Mouse (Mus musculus) spleen, adult 12 weeks (tissue): Measurements from ENCODE around the gene Sh3rf1.

Experiments
- DNase-seq: peaks from one replicate; pipeline ENCODE4 v3.0.0; 2022; ENCODE audit warnings: low spot score

Gene Sh3rf1

DNA sequence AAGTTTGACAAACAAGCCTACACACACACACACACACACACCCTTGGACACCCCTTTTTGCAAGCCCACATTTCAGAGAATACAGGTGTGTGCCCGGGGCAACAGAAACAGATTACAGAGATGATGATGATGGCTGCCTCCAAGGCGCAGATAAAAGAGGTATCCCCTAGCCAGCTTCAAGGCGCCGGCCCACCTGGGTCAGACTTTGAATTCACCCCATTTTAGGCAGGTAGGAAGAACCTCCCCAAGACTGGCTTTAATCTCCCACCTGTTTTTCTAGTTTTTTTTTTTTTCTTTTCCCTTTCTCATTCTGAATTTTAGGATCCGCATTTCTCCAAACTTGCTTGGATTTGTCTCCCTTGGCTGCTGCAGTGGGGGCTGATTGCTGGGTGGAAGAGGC is 389 bp upstream of the Sh3rf1 start:
- DNase-seq, result no peak

DNA sequence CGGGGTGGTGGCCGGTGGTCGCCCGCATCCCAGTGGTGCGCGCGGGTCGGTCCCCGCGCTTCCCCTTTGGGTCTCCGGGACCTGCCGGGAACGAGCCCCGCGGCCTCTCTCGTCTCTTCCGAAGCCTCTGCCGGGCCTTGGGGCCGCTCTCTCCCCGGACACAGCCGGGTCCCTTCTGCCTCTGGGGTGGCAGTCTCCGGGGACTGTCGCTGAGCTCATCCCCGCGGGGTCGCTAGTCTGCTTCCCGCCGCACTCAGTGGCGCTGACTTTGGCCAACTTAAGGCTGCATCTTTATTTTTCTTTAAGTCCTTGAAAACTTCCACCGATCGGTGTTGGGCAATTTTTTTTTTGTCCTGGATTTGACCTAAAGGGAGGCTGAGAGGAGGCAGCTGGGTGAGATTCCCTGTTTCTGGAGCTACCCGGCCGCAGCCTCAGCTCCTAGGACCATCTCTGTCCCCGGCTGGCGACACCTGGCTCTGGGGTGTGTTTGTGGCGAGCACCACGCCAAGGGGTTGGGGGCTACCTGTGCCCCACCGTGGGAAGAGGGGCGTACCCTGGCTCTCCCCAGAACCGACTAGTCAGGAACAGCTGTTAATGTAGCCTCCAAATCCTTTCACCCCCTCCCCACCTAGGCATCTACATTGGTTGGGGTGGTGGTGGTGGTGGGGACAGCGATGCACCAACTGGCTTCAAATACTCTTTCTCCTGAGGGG is 864 bp downstream of the Sh3rf1 start:
- DNase-seq, result peak; percentile 15

DNA sequence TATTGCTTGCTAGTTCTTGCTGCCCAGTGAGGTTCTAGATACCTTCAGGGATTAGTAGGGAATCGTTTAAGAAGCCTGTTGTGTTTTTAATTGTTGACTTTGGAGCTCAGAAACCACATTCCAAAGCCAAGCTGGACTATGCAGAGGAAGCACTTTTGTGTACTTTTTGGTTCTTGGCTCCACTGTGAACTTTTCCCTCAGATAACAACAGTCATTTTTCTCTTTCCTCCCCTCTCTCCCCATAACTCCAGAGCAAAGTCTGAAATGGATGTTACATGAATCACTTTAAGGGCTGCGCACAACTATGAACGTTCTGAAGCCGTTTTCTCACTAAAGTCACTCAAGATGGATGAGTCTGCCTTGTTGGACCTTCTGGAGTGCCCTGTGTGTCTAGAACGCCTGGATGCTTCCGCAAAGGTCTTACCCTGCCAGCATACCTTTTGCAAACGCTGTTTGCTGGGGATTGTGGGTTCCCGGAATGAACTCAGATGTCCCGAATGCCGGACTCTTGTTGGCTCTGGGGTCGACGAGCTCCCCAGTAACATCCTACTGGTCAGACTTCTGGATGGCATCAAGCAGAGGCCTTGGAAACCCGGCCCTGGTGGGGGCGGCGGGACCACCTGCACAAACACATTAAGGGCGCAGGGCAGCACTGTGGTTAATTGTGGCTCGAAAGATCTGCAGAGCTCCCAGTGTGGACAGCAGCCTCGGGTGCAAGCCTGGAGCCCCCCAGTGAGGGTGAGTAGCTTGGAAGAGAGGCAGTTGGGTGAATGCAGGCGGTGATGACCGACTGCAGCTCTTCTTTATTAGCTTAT is 2.1 kb downstream of the Sh3rf1 start:
- DNase-seq, result no peak

DNA sequence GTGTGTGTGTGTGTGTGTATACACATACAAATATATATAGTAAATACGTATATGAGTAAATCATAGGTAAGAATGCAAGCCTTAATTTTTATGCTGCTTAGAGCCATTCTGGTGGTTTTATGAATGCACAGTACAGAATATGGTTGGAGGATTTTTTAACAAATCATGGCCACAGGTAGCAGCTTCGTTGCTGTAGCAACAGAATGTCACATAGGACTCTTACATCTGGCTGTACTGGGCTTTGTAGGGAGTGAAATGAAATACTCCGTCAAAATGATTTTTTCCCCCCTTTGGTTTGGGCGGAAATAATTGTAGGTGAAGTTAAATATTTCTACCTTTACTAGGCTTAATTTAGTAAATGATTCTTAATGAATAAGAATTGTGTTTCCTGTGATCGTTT is 3.0 kb downstream of the Sh3rf1 start:
- DNase-seq, result no peak

DNA sequence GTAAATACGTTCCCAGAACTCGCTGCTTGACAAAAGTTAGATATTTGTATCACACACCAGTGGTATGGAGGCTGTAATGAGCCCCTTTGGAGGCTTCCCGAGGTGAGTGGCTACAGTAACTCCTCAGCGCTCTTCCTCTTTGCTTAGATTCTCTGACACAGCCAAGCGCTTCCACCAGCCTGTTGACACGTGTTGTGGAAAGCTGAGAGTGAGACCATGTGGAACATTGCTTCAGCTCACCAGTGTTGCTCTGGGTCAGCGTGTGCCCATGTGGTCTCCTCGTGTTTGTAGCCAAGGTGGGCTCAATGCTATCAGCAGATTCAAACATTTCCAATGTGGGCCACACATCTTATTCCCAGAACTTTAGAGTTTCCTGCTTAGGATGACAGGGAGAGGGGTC is 5.0 kb downstream of the Sh3rf1 start:
- no peak for DNase-seq

DNA sequence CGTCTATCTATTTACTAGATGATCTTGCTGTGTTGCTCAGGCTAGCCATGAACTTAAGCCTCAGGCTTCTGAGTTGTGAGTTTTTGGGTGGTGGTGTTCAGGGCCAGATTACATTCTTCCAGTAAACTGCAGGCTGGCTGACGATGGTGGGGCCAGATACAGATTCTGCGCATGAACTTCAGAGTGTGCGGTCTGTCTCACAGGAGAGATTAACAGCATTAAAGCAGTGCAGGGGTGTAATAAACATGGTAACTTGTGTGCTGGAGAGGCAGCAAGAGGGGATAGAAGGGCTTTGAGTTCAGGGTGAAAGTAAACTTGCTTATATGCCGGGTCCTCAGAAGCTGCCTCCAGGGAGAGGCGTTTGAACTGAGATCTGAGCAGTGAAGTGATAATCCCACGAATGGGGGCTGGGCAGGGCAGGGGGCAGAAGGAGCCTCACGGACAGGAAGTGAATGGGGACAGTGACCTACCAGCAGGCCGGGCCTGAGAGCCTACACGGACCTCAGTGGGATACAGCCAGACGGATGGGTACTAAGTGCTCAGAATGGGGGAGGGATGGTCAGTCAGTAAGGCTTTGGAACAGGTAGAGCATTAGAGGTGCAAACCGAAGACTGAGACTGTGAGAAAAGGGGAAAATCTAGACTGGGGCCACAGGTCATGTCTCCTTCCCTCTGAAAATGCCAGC is 6.0 kb downstream of the Sh3rf1 start:
- no peak for DNase-seq

DNA sequence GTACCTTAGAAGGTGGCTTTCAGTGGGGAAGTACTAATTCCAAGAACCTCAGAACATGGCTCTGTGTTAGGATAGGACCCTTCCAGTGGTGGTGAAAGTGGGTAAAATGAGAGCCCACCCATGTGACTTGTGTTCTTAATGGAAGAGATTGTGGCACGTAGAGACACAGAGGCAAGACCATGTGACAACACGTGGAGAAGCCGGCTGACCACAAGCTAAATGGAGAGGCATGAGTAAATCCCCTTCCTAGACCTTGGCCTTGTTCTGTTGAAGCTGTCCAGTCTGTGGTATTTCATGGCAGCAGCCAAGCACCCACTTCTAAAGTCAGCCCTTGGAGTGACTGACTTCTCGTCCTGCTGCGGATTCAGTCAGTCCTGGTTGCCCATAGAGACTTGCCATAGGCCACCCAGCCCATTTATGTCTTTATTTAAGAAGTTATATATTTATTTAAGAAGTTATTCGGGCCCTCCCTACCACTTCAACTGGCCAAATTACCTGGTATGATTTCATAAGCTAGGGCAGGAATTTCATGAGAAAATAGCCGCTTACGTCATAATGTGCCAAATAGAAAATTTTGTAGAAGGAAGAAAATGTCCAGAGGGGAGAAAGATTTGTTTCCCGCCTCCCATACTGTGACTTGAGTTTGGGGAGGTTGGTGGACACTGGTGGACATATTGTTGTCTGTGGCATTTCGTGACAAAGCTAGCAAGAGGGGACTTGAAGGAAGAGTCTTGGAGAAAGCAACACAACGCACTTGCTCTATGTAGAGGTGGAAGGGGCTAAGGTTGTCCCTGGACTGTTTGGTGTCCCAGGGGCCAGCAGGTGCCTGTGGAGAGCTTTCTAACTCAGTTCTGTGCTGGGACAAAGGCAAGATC is 7.4 kb downstream of the Sh3rf1 start:
- DNase-seq, result no peak

DNA sequence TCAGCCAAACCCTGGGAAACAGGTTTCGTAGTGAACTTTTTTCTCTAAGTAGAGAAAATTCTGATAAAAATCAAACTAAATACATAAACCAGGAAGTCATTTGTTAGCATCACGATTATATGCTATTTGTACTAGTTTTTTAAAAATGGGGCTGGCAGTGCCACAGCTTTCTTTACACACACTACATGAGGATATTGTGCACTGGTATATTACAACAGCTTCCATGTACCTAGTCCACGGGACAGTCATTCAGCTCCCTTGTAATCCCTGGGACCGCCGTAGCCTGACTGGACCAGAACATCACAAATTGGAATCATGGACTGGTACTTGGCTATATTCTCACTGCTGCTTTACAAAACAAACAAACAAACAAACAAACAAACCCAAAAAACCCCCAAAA is 11.8 kb downstream of the Sh3rf1 start:
- DNase-seq, result no peak

DNA sequence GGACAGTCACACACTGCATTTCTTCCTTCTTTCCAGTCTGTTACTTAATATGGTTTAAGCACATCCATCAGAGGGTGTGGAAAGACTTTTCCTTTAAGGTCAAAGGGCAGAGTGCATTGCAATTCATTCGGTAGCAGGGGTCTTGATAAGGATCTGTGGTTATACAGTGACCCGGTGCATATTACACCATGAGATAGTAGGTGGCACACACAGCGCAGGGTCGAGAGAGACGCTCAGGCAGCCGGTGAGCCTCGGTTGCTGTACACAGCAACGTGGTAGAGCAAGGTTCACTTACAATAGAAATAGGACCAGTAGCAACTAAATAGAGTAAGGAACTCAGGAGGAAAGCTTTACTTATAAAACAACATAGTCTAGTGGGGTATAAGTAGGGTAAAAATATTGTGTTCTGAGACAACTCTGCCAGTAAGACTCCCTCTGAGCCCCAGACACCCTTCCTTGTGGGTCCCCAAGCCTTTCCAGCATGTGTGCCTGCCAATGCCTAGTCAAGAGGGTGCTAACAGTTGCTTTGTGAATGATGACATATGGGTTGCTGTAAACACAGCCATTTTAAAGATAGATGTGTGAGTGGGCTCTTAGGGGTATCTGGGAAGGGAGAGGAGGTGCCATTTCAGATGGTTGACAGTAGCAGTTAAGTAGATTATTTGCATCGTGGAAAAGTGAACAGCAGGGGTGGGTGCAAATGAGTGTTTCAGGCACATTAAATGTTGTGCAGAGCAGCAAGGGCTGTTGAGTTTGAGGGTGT is 13.0 kb downstream of the Sh3rf1 start:
- no peak for DNase-seq

DNA sequence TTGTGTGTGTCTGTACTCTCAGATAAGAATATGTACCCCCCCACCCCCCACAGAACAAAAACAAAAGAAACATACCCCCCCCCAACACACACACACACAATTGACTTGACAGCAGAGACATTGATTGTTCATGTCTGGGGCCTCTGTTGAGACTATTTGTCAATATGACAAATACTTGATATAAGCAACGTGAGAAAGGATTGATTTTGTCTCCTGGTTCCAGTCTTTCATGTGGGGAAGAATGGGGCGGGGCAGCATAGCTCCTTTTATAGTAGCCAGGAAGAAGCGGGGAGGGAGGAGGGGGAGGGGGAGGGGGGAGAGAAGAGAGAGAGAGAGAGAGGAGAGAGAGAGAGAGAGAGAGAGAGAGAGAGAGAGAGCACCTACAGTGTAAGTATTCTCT is 15.9 kb downstream of the Sh3rf1 start:
- DNase-seq, result no peak

DNA sequence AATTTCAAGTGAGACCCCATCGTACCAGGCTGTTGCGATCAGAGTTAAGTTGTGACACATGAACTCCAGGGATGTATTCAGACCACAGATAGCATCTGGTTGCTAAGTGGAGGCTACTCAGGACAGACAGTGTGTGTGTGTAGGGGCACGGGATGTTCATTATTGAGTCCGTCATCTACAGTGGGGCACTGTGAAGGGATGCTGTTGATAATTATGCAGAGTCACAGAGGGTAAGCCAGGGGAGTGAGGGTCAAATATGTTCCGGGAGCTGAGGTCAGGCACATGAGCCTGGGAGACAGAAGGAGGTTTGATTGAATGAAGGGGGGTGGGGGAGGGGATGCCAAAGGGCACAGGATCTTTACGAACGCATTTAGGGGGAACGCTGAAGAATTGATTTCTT is 17.6 kb downstream of the Sh3rf1 start:
- DNase-seq, result no peak

DNA sequence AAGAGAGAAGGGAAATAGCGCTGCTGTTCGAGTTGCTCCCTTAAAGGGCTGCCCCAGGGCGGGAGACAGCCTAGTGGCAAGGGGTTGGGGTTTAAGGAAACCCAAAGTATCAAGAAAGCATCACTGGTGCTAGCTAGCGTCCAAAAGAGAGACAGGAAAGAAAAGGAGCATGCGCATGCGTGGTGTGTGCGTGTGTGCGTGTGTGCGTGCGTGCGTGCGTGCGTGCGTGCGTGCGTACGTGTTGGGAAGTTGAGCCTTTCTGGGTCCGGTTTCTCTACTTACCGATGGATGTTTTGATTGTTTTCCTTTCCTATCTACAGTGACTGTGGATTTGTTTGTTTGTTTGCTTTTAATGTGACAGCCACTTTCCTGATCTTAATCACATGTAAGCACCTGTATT is 19.2 kb downstream of the Sh3rf1 start:
- no peak for DNase-seq

DNA sequence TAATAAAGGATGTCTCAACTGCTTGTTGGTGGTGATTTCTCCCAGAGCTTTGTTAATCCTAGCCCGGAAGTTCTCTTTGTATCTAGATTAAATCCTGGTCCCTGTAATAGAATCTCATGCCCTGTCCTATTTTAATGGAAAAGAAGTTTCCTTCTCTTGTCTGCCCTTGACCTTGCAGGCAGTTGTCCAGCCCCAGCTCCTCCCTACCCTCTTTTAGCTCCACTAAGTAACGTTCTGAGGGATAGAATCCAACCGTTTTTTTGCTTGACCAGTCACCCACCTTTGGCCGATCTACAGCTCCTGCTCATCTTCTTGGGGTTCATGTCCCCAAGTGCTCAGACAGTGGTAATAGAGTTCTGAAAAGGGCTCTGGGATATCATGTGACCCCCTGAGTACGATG is 19.8 kb downstream of the Sh3rf1 start:
- DNase-seq, result no peak

DNA sequence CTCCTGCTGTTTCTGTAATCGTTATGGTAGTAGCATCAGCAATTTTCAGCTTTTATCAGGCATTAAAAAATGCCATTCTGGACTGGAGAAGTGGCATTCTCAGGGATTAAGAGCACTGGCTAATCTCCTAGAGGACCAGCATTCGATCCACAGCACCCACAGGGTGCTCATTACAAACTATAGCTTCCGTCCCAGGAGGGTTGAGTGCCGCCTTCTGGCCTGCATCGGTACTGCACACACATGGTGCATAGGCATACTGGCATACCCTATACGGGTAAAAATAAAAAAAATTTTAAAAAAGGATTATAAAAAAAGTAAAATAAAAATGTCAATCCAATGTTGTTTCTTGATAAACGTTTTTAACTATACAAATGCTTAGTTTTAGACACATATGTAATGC is 20.5 kb downstream of the Sh3rf1 start:
- no peak for DNase-seq

DNA sequence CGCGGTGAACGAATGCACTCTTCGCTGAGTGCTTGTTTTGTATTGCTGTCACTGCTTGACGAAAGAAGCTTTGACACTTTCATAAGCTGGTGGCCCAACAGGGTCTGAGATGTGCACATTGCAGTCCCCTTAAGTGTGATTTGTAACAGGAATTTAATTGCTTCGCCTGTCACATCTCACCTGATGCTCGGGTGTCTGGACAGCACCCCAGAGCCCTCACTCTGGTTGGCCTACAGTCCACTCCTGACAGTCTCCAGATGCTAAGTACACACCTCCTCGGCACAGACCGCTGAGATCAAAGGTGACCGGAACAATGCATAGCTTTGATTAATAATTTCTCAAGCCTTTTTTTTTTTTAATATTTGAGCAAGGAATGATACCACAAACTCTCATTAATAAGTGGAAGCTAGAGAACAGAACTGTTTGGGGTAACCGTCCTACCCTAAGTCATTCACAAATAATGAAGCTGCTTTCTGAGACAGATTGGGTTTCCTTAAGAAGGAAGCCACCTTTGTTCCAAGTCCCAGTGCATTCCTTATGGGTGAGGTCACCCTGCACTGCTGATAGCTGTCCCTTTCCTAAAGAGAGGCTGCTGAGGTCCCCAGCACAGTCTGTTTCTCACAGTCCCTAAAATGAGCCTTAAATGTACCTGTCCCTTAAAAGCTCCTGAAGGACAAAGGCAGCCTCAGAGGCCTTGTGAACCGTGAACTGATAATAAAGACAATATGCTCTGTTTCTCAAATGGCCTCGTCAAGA is 23.8 kb downstream of the Sh3rf1 start:
- DNase-seq, result no peak

DNA sequence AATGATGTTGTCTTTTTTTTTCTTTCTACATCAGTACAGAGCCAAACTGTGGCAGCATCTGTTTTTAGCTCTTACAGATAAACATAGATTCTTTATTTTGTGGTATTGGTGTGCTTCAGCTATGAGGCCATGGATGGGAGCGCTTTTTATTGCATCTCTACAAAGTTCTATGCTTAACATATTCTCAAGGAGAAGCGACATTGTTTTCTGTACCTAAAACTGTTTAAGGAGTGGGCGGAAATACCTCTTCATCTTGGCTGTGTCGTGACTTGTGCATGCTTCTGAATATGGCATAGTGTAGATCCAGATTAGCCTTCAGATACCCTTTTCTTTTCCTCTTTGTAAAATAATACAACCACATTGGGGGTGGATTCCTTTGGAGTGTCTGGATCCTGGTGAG is 25.8 kb downstream of the Sh3rf1 start:
- DNase-seq, result no peak

DNA sequence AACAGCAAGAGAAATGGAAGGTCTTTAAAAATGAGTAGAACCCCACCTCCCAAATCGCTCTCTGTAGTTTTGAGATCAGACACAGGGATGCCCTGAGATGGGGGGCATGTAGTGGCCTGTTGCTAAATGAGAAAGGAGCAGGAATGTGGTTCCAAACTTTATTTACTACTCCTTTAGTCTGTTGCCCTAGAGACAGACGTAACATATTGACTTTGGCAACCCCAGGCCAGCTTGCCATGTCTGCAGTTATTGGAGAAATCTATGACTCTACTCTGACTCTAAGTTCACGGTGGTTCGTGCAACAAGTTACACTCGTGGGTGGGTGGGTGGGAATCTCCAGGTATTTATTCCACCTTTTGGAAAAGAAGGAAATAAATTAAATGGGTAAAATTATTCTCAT is 30.5 kb downstream of the Sh3rf1 start:
- no peak for DNase-seq

DNA sequence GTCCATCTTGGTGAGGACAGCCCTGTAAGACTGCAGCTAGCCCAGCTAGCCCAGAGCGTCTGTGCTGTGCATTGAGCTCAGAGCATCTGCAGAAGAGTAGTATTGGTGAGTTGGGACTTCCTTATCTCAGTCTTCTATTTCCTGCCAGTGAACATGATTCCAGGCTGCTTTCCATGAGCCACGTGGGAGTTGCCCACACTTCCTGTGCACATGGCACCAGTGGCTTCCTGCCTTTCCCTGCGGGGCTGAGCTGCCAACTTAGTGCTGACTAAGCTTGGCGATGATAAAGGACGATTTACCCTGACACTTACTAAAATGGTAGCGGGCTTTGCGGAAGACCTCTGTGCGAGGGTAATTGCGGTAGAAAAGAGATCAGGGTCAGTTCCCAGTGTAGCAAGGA is 35.2 kb downstream of the Sh3rf1 start:
- no peak for DNase-seq

DNA sequence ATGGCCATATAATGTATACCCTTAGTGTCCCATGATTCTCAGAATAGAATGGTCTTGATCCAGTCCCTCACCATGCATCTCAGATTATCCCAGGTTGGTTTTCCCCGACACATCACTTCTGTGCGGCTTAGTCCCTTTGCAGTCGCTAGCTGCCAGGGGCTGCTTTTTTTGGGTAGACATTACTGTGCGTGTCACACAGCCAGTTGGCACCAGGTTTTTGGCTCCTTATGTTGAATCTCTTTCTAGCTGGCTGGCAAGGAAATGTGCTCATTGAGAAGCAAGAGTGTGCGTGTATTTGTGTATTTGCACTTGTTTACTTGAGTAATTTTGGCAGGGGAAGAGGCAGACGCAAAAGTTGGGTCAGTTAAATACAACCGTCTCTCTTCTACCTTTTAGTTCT is 35.9 kb downstream of the Sh3rf1 start:
- DNase-seq, result no peak

DNA sequence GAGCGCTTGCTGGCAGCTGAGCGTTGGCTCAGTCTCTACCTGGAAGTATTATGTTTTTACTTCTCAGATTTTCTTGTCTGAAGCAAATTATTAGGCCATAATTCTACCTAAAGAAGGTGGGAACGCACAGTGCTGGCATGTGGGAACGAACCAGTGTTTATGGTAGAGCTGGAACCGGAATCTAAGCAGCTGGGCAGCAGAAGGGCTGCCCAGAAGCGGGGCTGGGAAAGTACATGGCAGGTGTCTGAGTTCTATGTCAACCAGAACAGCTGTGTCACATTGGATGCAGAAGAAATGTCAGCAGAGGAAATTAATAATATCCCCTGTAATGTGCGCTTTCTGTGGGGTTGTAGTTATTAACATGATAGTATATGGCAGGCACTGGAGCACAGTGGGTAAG is 36.9 kb downstream of the Sh3rf1 start:
- no peak for DNase-seq

DNA sequence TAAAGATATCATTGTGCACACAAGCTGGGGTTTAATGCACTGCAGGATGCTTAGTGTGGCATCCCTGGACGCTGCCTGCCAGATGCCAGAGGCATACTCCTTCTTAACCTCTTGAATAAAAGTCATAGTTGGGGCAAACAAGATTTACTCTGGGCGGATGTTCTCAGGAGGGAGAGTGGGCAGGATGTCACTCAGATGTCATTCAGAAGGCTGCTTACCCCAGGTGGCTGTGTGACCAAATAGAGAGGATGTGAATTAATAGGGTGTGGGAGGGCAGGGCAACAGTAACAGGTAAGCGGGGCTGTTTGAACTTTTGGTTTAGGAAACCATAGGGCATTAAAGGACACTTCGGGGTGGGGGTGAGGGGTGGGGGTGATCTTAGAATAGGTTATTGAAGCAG is 37.7 kb downstream of the Sh3rf1 start:
- no peak for DNase-seq
